Mouse (Mus musculus) neural tube, embryonic 11.5 days (tissue): Measurements from ENCODE around the gene Rbm20. TPM values are rescaled to one million over a fixed set of nuclear protein-coding genes. Genes with fewer than 3 reads are reported as not detected.

Experiments
- ATAC-seq: fragments of 200-750 bp; cut with Nextera tagmentation; 2 replicates; pipeline ENCODE4 v1.8.0; 2017; ENCODE audit warnings: moderate number of reproducible peaks, mild to moderate bottlenecking, moderate TSS enrichment, moderate library complexity; ENCODE audit not compliant: insufficient read depth, low FRiP score, low TSS enrichment
- DNase-seq: peaks from one replicate; pipeline ENCODE4 v3.0.0-alpha.2; 2015; ENCODE audit warnings: low spot score
- H3K27ac ChIP-seq: fragments of 300-500 bp; sonication (generic); 2 replicates; pipeline ENCODE4 v1.5.1; 2014; ENCODE audit warnings: low read depth, mild to moderate bottlenecking, low read length
- H3K27me3 ChIP-seq: fragments of 300-500 bp; sonication (generic); 2 replicates; pipeline ENCODE4 v1.6.1; 2014; ENCODE audit warnings: mild to moderate bottlenecking, low read length, mixed read lengths; ENCODE audit not compliant: control insufficient read depth, insufficient read depth
- H3K36me3 ChIP-seq: fragments of 300-500 bp; sonication (generic); 2 replicates; pipeline ENCODE4 v1.6.1; 2014; ENCODE audit warnings: mild to moderate bottlenecking, low read length, moderate library complexity, mixed read lengths; ENCODE audit not compliant: control insufficient read depth, insufficient read depth
- H3K4me1 ChIP-seq: fragments of 300-500 bp; sonication (generic); 2 replicates; pipeline ENCODE4 v1.6.1; 2014; ENCODE audit warnings: low read length, mixed read lengths; ENCODE audit not compliant: control insufficient read depth, insufficient read depth
- H3K4me2 ChIP-seq: fragments of 300-500 bp; sonication (generic); 2 replicates; pipeline ENCODE4 v1.6.1; 2014; ENCODE audit warnings: low read depth, mild to moderate bottlenecking, moderate library complexity
- H3K4me3 ChIP-seq: fragments of 300-500 bp; sonication (generic); 2 replicates; pipeline ENCODE4 v1.5.1; 2014; ENCODE audit warnings: low read depth, low read length
- H3K9ac ChIP-seq: fragments of 300-500 bp; sonication (generic); 2 replicates; pipeline ENCODE4 v1.6.1; 2014; ENCODE audit warnings: mild to moderate bottlenecking, low read length
- H3K9me3 ChIP-seq: fragments of 300-500 bp; sonication (generic); 2 replicates; pipeline ENCODE4 v1.6.1; 2016; ENCODE audit warnings: low read length; ENCODE audit not compliant: control insufficient read depth
- WGBS: fragments of 180-500 bp; shearing (Covaris S2); extraction: QIAGEN DNeasy Blood & Tissue Kit; methylation state at CpG from one replicate; pipeline ENCODE4 v1.1.7; 2014; 5-methylcytosine and 5-hydroxymethylcytosine counted together
- polyA plus RNA-seq: library from polyadenylated mRNA; unstranded; fragments of >200 nt; fragmentation: Nextera tagmentation; extraction: Ambion mirVana; gene quantifications from 2 replicates; pipeline ENCODE4 v1.2.1, GENCODE M21; 2014

Gene Rbm20
- polyA plus RNA-seq, 1 experiment from 2014 or later, result 2.3 TPM

- H3K36me3 ChIP-seq, result no peaks in the 10 kb centered on the region
- H3K27me3 ChIP-seq, result no peaks in the 10 kb centered on the region
- H3K4me3 ChIP-seq, result no peak overlapping the region
- H3K9me3 ChIP-seq, result no peaks in the 10 kb centered on the region
- no peak overlapping the region for H3K27ac ChIP-seq
- ATAC-seq (no peak), DNase-seq (no peak)
- 74% methylated on average over 22 of the region's 22 CpGs for WGBS
- no peaks in the 10 kb centered on the region for H3K4me1 ChIP-seq
- H3K4me2 ChIP-seq, result no peak overlapping the region
- H3K9ac ChIP-seq, result no peak overlapping the region
These were observed 74.5 kb downstream of the Rbm20 start for GRCm38 (mm10) chr19:53751420-53752185.

- ATAC-seq (no peak), DNase-seq (no peak)
- H3K4me3 ChIP-seq, result no peak overlapping the region
- H3K9ac ChIP-seq, result no peak overlapping the region
- no peak overlapping the region for H3K4me2 ChIP-seq
- H3K9me3 ChIP-seq, result no peaks in the 10 kb centered on the region
- H3K4me1 ChIP-seq, result no peaks in the 10 kb centered on the region
- WGBS, result 56% methylated on average over 7 of the region's 7 CpGs
- H3K27me3 ChIP-seq, result no peaks in the 10 kb centered on the region
- H3K36me3 ChIP-seq, result no peaks in the 10 kb centered on the region
- no peak overlapping the region for H3K27ac ChIP-seq
These were observed 75.9 kb downstream of the Rbm20 start for GRCm38 (mm10) chr19:53752993-53753392.

GRCm38 (mm10) chr19:53754421-53754830 is 77.3 kb downstream of the Rbm20 start:
- H3K4me2 ChIP-seq, result no peak overlapping the region
- no peaks in the 10 kb centered on the region for H3K27me3 ChIP-seq
- no peak for ATAC-seq
- no peak overlapping the region for H3K27ac ChIP-seq
- DNase-seq, result no peak
- no peak overlapping the region for H3K4me3 ChIP-seq
- WGBS, result 88% methylated on average over 7 of the region's 7 CpGs
- H3K4me1 ChIP-seq, result no peaks in the 10 kb centered on the region
- H3K36me3 ChIP-seq, result no peaks in the 10 kb centered on the region
- H3K9me3 ChIP-seq, result no peaks in the 10 kb centered on the region
- H3K9ac ChIP-seq, result no peak overlapping the region

- H3K27me3 ChIP-seq, result no peaks in the 10 kb centered on the region
- no peaks in the 10 kb centered on the region for H3K4me1 ChIP-seq
- H3K27ac ChIP-seq, result no peak overlapping the region
- ATAC-seq (no peak), DNase-seq (no peak)
- H3K9me3 ChIP-seq, result no peaks in the 10 kb centered on the region
- H3K4me2 ChIP-seq, result no peak overlapping the region
- H3K9ac ChIP-seq, result no peak overlapping the region
- WGBS, result 81% methylated on average over 5 of the region's 5 CpGs
- H3K4me3 ChIP-seq, result no peak overlapping the region
- H3K36me3 ChIP-seq, result no peaks in the 10 kb centered on the region
These were observed 78.2 kb downstream of the Rbm20 start for GRCm38 (mm10) chr19:53755346-53755745.

GRCm38 (mm10) chr19:53757432-53758109 is 80.5 kb downstream of the Rbm20 start:
- WGBS, result 89% methylated on average over 17 of the region's 17 CpGs
- no peak for DNase-seq

GRCm38 (mm10) chr19:53758881-53759418 is 81.8 kb downstream of the Rbm20 start:
- H3K4me3 ChIP-seq, result no peak overlapping the region
- no peaks in the 10 kb centered on the region for H3K9me3 ChIP-seq
- 80% methylated on average over 2 of the region's 2 CpGs for WGBS
- no peak for DNase-seq
- no peak overlapping the region for H3K27ac ChIP-seq
- no peaks in the 10 kb centered on the region for H3K36me3 ChIP-seq
- H3K4me1 ChIP-seq, result no peaks in the 10 kb centered on the region
- no peak for ATAC-seq
- no peaks in the 10 kb centered on the region for H3K27me3 ChIP-seq
- H3K9ac ChIP-seq, result no peak overlapping the region
- H3K4me2 ChIP-seq, result no peak overlapping the region

More at GRCm38 (mm10) chr19:53757432-53758109, 80.5 kb downstream of the Rbm20 start:
- Histone ChIP-seq H3K27me3 (no peaks in the 10 kb centered on the region), H3K4me2 (no peak overlapping the region), H3K36me3 (no peaks in the 10 kb centered on the region), H3K9ac (no peak overlapping the region), H3K27ac (no peak overlapping the region), H3K9me3 (no peaks in the 10 kb centered on the region), H3K4me3 (no peak overlapping the region), H3K4me1 (no peaks in the 10 kb centered on the region)
- ATAC-seq, result no peak

- DNase-seq (no peak), ATAC-seq (no peak)
- no peak overlapping the region for H3K9ac ChIP-seq
- no peaks in the 10 kb centered on the region for H3K9me3 ChIP-seq
- H3K36me3 ChIP-seq, result no peaks in the 10 kb centered on the region
- 84% methylated on average over 17 of the region's 17 CpGs for WGBS
- no peak overlapping the region for H3K4me3 ChIP-seq
- H3K27me3 ChIP-seq, result no peaks in the 10 kb centered on the region
- no peak overlapping the region for H3K4me2 ChIP-seq
- no peak overlapping the region for H3K27ac ChIP-seq
- no peaks in the 10 kb centered on the region for H3K4me1 ChIP-seq
These were observed 83.3 kb downstream of the Rbm20 start for GRCm38 (mm10) chr19:53760125-53761101.

- H3K36me3 ChIP-seq, result no peaks in the 10 kb centered on the region
- H3K27ac ChIP-seq, result no peak overlapping the region
- no peak overlapping the region for H3K4me3 ChIP-seq
- H3K4me2 ChIP-seq, result no peak overlapping the region
- H3K4me1 ChIP-seq, result no peaks in the 10 kb centered on the region
- H3K9me3 ChIP-seq, result no peaks in the 10 kb centered on the region
- no peak for ATAC-seq
- WGBS, result 73% methylated on average over 8 of the region's 8 CpGs
- H3K27me3 ChIP-seq, result no peaks in the 10 kb centered on the region
- DNase-seq, result no peak
- no peak overlapping the region for H3K9ac ChIP-seq
These were observed 85.8 kb downstream of the Rbm20 start for GRCm38 (mm10) chr19:53762749-53763438.
